Mouse (Mus musculus) limb, embryonic 11.5 days (tissue): ENCODE measurements around the gene Dscaml1. TPM values are rescaled to one million over a fixed set of nuclear protein-coding genes. Genes with fewer than 3 reads are reported as not detected.

Experiments used
- ATAC-seq: fragments of 200-750 bp; cut with Nextera tagmentation; 2 replicates; pipeline ENCODE4 v1.8.0; 2017; ENCODE audit warnings: low read depth; ENCODE audit not compliant: insufficient number of reproducible peaks, low FRiP score, low TSS enrichment
- DNase-seq: peaks from one replicate; pipeline ENCODE4 v3.0.0-alpha.2; 2015; ENCODE audit warnings: low spot score
- H3K27ac ChIP-seq: fragments of 300-500 bp; sonication (generic); replicated peaks from 2 replicates; pipeline ENCODE4 v1.5.1; 2014; ENCODE audit warnings: low read depth, mild to moderate bottlenecking, low read length
- H3K27me3 ChIP-seq: fragments of 300-500 bp; sonication (generic); 2 replicates; pipeline ENCODE4 v1.6.1; 2014; ENCODE audit warnings: mild to moderate bottlenecking, low read length, mixed read lengths; ENCODE audit not compliant: control insufficient read depth, insufficient read depth
- H3K36me3 ChIP-seq: fragments of 300-500 bp; sonication (generic); 2 replicates; pipeline ENCODE4 v1.6.1; 2014; ENCODE audit warnings: mild to moderate bottlenecking, low read length, moderate library complexity, mixed read lengths; ENCODE audit not compliant: control insufficient read depth, insufficient read depth
- H3K4me1 ChIP-seq: fragments of 300-500 bp; sonication (generic); 2 replicates; pipeline ENCODE4 v1.6.1; 2014; ENCODE audit warnings: low read length, mixed read lengths; ENCODE audit not compliant: control insufficient read depth, insufficient read depth
- H3K4me2 ChIP-seq: fragments of 300-500 bp; sonication (generic); 2 replicates; pipeline ENCODE4 v1.6.1; 2014; ENCODE audit warnings: low read depth, mild to moderate bottlenecking, moderate library complexity; ENCODE audit not compliant: severe bottlenecking
- H3K4me3 ChIP-seq: fragments of 300-500 bp; sonication (generic); 2 replicates; pipeline ENCODE4 v1.5.1; 2014; ENCODE audit warnings: low read depth, low read length
- H3K9ac ChIP-seq: fragments of 300-500 bp; sonication (generic); 2 replicates; pipeline ENCODE4 v1.6.1; 2014; ENCODE audit warnings: mild to moderate bottlenecking, low read length
- H3K9me3 ChIP-seq: fragments of 300-500 bp; sonication (generic); 2 replicates; pipeline ENCODE4 v1.6.1; 2016; ENCODE audit warnings: low read length; ENCODE audit not compliant: control insufficient read depth
- WGBS: fragments of 180-500 bp; shearing (Covaris S2); extraction: QIAGEN DNeasy Blood & Tissue Kit; methylation state at CpG from one replicate; pipeline ENCODE4 v1.1.7; 2014; 5-methylcytosine and 5-hydroxymethylcytosine counted together
- polyA plus RNA-seq: library from polyadenylated mRNA; unstranded; fragments of >200 nt; fragmentation: Nextera tagmentation; extraction: Ambion mirVana; gene quantifications from 2 replicates; pipeline ENCODE4 v1.2.1, GENCODE M21; 2014

The Dscaml1 gene
- polyA plus RNA-seq, 1 experiment from 2014 or later = 0.11 TPM

- no peak overlapping the region for H3K27ac ChIP-seq
- ATAC-seq (no peak), DNase-seq (no peak)
- WGBS = 83% methylated on average over 16 of the region's 16 CpGs
- H3K36me3 ChIP-seq = no peaks in the 10 kb centered on the region
- H3K4me3 ChIP-seq = no peak overlapping the region
- no peaks in the 10 kb centered on the region for H3K9me3 ChIP-seq
- H3K9ac ChIP-seq = no peak overlapping the region
- H3K4me1 ChIP-seq = no peaks in the 10 kb centered on the region
- no peak overlapping the region for H3K4me2 ChIP-seq
- H3K27me3 ChIP-seq = no peaks in the 10 kb centered on the region
These were observed 153.8 kb downstream of the Dscaml1 start for GRCm38 (mm10) chr9:45580069-45580795.

DNA sequence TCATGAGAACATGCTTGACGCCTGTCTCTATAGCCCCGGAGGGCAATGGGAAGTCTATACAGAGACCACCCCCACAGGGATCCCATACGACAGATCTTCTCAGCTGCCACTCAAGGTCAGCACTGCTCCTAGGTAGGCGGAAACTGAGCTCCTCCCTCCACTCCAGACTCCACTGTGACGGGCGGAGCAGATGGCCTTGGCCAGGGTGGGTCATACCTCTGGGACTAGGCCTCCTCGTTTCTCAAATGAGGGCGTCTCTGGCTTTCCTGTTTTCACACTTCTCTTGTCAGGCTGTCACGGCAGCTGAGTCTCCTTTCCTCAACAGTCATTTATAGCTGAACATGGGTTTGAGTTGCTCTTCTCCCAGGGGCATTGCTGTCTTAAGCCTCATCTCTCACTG lies 160.0 kb downstream of the Dscaml1 start:
- H3K4me2 ChIP-seq = no peak overlapping the region
- 64% methylated on average over 9 of the region's 9 CpGs for WGBS
- H3K36me3 ChIP-seq = no peaks in the 10 kb centered on the region
- no peak overlapping the region for H3K4me3 ChIP-seq
- H3K9me3 ChIP-seq = no peaks in the 10 kb centered on the region
- DNase-seq (no peak), ATAC-seq (no peak)
- H3K27ac ChIP-seq = no peak overlapping the region
- H3K27me3 ChIP-seq = no peaks in the 10 kb centered on the region
- H3K4me1 ChIP-seq = no peaks in the 10 kb centered on the region
- no peak overlapping the region for H3K9ac ChIP-seq

DNA sequence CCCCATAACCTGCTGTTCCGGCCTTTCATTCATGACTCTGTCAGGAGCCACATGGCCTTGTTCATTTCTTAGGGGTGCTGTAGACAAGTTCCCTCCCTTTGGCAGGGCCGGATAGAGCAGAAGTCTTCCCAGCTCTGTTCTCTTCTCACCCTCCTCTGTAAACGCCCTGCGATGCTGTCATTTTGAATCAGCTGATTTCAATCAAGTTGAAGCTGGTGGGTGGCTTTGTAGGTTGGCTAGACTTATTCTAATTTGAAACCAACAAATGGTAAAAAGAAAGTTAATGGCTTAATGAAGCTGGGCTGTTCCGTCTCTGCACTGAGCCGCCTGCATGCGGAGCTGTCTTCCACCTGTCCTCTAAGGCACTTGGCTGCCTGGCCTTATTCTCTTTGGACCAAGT lies 161.3 kb downstream of the Dscaml1 start:
- 85% methylated on average over 7 of the region's 7 CpGs for WGBS
- Histone ChIP-seq H3K36me3 (no peaks in the 10 kb centered on the region), H3K9me3 (no peaks in the 10 kb centered on the region), H3K4me2 (no peak overlapping the region), H3K27me3 (no peaks in the 10 kb centered on the region), H3K9ac (no peak overlapping the region), H3K27ac (no peak overlapping the region), H3K4me1 (no peaks in the 10 kb centered on the region), H3K4me3 (no peak overlapping the region)
- DNase-seq = no peak
- no peak for ATAC-seq

DNA sequence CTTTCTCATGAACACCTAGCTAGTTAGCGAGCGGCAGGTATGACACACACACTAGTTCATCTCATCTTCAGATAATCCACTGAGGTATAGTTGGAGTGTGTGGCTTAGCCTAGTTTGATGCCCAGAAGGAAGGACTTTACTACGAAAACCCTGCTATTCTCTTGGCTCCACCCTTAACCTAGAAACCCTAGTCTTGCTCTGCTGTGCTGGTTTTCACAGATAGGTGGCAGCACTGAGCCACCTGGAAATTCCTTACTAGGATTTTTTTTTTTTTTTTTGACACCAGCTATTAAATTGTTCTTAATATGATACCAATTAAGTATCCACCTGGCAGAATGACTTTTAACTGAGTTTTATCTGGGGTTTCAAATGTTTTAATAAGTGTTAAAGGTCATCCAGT lies 163.4 kb downstream of the Dscaml1 start:
- H3K36me3 ChIP-seq = no peaks in the 10 kb centered on the region
- WGBS = 74% methylated on average over 3 of the region's 3 CpGs
- no peaks in the 10 kb centered on the region for H3K27me3 ChIP-seq
- H3K4me2 ChIP-seq = no peak overlapping the region
- no peaks in the 10 kb centered on the region for H3K4me1 ChIP-seq
- H3K9me3 ChIP-seq = no peaks in the 10 kb centered on the region
- DNase-seq (peak; percentile 76), ATAC-seq (no peak)
- H3K9ac ChIP-seq = no peak overlapping the region
- no peak overlapping the region for H3K4me3 ChIP-seq
- no peak overlapping the region for H3K27ac ChIP-seq

GRCm38 (mm10) chr9:45591061-45591460 lies 164.6 kb downstream of the Dscaml1 start:
- no peak overlapping the region for H3K27ac ChIP-seq
- H3K9me3 ChIP-seq = no peaks in the 10 kb centered on the region
- DNase-seq = no peak
- no peak for ATAC-seq
- no peak overlapping the region for H3K4me2 ChIP-seq
- no peaks in the 10 kb centered on the region for H3K36me3 ChIP-seq
- no peak overlapping the region for H3K9ac ChIP-seq
- no peaks in the 10 kb centered on the region for H3K27me3 ChIP-seq
- H3K4me3 ChIP-seq = no peak overlapping the region
- no peaks in the 10 kb centered on the region for H3K4me1 ChIP-seq
- WGBS = 90% methylated on average over 2 of the region's 2 CpGs

GRCm38 (mm10) chr9:45592374-45592773 lies 165.9 kb downstream of the Dscaml1 start:
- no peak for ATAC-seq
- no peak overlapping the region for H3K27ac ChIP-seq

GRCm38 (mm10) chr9:45598117-45598516 lies 171.7 kb downstream of the Dscaml1 start:
- Histone ChIP-seq H3K27me3 (no peaks in the 10 kb centered on the region), H3K9ac (no peak overlapping the region), H3K4me1 (no peaks in the 10 kb centered on the region), H3K27ac (no peak overlapping the region), H3K4me3 (no peak overlapping the region), H3K9me3 (no peaks in the 10 kb centered on the region), H3K4me2 (no peak overlapping the region), H3K36me3 (no peaks in the 10 kb centered on the region)
- ATAC-seq (no peak), DNase-seq (no peak)
- 90% methylated on average over 5 of the region's 5 CpGs for WGBS

More at GRCm38 (mm10) chr9:45592374-45592773, 165.9 kb downstream of the Dscaml1 start:
- Histone ChIP-seq H3K4me2 (no peak overlapping the region), H3K9me3 (no peaks in the 10 kb centered on the region), H3K9ac (no peak overlapping the region), H3K27me3 (no peaks in the 10 kb centered on the region), H3K36me3 (no peaks in the 10 kb centered on the region), H3K4me3 (no peak overlapping the region), H3K4me1 (no peaks in the 10 kb centered on the region)
- WGBS = 76% methylated on average over 9 of the region's 9 CpGs
- no peak for DNase-seq

DNA sequence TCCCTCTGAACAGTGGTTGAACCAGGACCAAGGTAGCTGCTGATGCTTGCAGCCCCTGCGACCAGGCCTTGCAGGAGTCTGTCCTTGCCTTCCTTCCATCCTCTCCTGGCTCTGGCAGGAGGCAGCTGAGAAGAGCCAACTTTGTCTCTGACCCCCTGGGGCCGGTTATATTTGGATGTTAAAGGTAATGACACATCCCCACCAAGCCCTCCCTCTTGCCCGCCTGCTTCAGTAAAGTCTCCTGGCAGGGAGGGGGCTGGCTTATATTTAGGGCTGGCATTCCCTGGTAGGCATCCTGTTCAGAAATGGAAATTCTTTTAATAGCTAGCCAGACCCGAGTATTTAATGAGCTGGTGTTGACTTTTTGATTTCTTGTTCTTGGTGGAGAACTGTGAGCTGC lies 172.9 kb downstream of the Dscaml1 start:
- WGBS = 50% methylated on average over 4 of the region's 4 CpGs
- Histone ChIP-seq H3K9ac (no peak overlapping the region), H3K4me1 (no peaks in the 10 kb centered on the region), H3K27ac (no peak overlapping the region), H3K4me2 (no peak overlapping the region), H3K36me3 (no peaks in the 10 kb centered on the region), H3K9me3 (no peaks in the 10 kb centered on the region), H3K4me3 (no peak overlapping the region), H3K27me3 (no peaks in the 10 kb centered on the region)
- DNase-seq = no peak
- ATAC-seq = no peak

DNA sequence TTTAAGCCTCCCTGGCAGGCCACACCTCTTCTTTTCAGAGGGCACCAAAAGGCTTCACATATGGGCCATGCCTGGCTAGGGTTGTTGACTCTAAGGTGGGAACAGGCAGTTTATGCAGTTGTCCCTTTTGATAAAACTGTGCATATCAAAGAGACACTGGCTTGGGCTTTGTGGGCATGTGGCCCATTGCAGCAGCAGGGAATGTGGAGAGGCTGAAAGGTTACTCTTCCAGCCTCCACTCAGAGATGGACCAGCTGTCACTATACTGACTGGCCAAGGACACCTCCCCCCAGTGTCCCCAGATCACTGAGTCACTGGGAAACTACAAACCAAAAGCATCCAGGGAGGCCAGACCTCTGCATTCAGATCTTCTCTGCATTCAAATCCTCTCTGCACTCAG lies 180.9 kb downstream of the Dscaml1 start:
- Histone ChIP-seq H3K9ac (no peak overlapping the region), H3K4me1 (no peaks in the 10 kb centered on the region), H3K4me3 (no peak overlapping the region), H3K27ac (no peak overlapping the region), H3K27me3 (no peaks in the 10 kb centered on the region), H3K36me3 (no peaks in the 10 kb centered on the region), H3K9me3 (no peaks in the 10 kb centered on the region), H3K4me2 (no peak overlapping the region)
- ATAC-seq (no peak), DNase-seq (no peak)
